Mouse (Mus musculus) liver, adult 2 months (tissue): ENCODE measurements at regions not wholly inside any gene's neighbourhood (a gene's known extent, or its start where the extent isn't known, plus 50 kb on each side); places are given as distances from the start of the nearest gene placed in this dataset.
A peak's percentile ranks its signal among the peaks of the same experiment; 100 is the strongest.

ENCODE experiments used
- DNase-seq: peaks from one replicate; pipeline ENCODE4 v3.0.0-alpha.2; 2011; ENCODE audit warnings: low read depth, low spot score; ENCODE audit errors: extremely low read depth
- H3K27ac ChIP-seq: fragments of 200-500 bp; replicated peaks from 2 replicates; pipeline ENCODE4 v1.5.1; 2012; ENCODE audit warnings: low read depth, mild to moderate bottlenecking, control low read depth, inconsistent platforms, low read length; ENCODE audit not compliant: insufficient read depth
- H3K27me3 ChIP-seq: fragments of 200-500 bp; 2 replicates; pipeline ENCODE4 v1.6.1; 2012; ENCODE audit warnings: mild to moderate bottlenecking, moderate library complexity, low read length, inconsistent platforms; ENCODE audit not compliant: control insufficient read depth, insufficient read depth
- H3K36me3 ChIP-seq: fragments of 200-500 bp; 2 replicates; pipeline ENCODE4 v1.6.1; 2012; ENCODE audit warnings: low read length, inconsistent platforms; ENCODE audit not compliant: control insufficient read depth, insufficient read depth
- H3K4me1 ChIP-seq: fragments of 200-500 bp; 2 replicates; pipeline ENCODE4 v1.6.1; 2011; ENCODE audit warnings: low read length; ENCODE audit not compliant: control insufficient read depth, insufficient read depth
- H3K4me3 ChIP-seq: fragments of 200-500 bp; 2 replicates; pipeline ENCODE4 v1.5.1; 2011; ENCODE audit warnings: low read depth, mild to moderate bottlenecking, control low read depth, low read length, moderate library complexity; ENCODE audit not compliant: insufficient read depth
- H3K79me2 ChIP-seq: fragments of 200-500 bp; 2 replicates; pipeline ENCODE4 v1.6.1; 2012; ENCODE audit warnings: inconsistent platforms, mild to moderate bottlenecking, low read length, moderate library complexity; ENCODE audit not compliant: control insufficient read depth, insufficient read depth
- H3K9ac ChIP-seq: fragments of 200-500 bp; 2 replicates; pipeline ENCODE4 v1.6.1; 2012; ENCODE audit warnings: low read depth, mild to moderate bottlenecking, control low read depth, inconsistent platforms, low read length
- CTCF ChIP-seq: fragments of 200-500 bp; IDR thresholded peaks from 2 replicates; pipeline ENCODE4 v1.5.1; 2011; ENCODE audit warnings: low read depth, low read length, control low read depth
- POLR2A ChIP-seq: fragments of 200-500 bp; IDR thresholded peaks from 2 replicates; pipeline ENCODE4 v1.6.1; 2011; ENCODE audit warnings: low read length, control low read depth; ENCODE audit not compliant: insufficient read depth; ENCODE audit errors: extremely low read depth
- WGBS: fragments of 180-500 bp; shearing (Covaris S2); methylation state at CpG from one replicate; pipeline ENCODE4 v1.1.7; 2018; 5-methylcytosine and 5-hydroxymethylcytosine counted together

GRCm38 (mm10) chr4:56134350-56134749 is 602.1 kb upstream of the Klf4 start:
- WGBS, result 83% methylated on average over 5 of the region's 5 CpGs
- no peak overlapping the region for H3K4me3 ChIP-seq
- H3K27ac ChIP-seq, result no peak overlapping the region
- 0 out of 2 replicates have a peak, but pooled peaks cover under 1% of the 10 kb centered on the region for H3K27me3 ChIP-seq
- no peaks in the 10 kb centered on the region for H3K79me2 ChIP-seq
- no peaks in the 10 kb centered on the region for H3K4me1 ChIP-seq
- TF ChIP-seq CTCF (no peak), POLR2A (no peak)
- DNase-seq, result no peak
- H3K9ac ChIP-seq, result no peak overlapping the region
- H3K36me3 ChIP-seq, result no peaks in the 10 kb centered on the region

GRCm38 (mm10) chr4:56127730-56128482 is 595.6 kb upstream of the Klf4 start:
- DNase-seq, result no peak
- Histone ChIP-seq H3K9ac (no peak overlapping the region), H3K4me1 (no peaks in the 10 kb centered on the region), H3K4me3 (no peak overlapping the region), H3K36me3 (no peaks in the 10 kb centered on the region), H3K27ac (no peak overlapping the region), H3K27me3 (no peaks in the 10 kb centered on the region; the same call in 1 of the 2 replicates), H3K79me2 (no peaks in the 10 kb centered on the region)
- TF ChIP-seq POLR2A (no peak), CTCF (no peak)
- WGBS, result 77% methylated on average over 8 of the region's 8 CpGs

GRCm38 (mm10) chr4:56124515-56124914 is 592.2 kb upstream of the Klf4 start:
- no peaks in the 10 kb centered on the region; the same call in 1 of the 2 replicates for H3K27me3 ChIP-seq
- H3K9ac ChIP-seq, result no peak overlapping the region
- no peaks in the 10 kb centered on the region for H3K4me1 ChIP-seq
- no peak for TF ChIP-seq CTCF
- no peak for TF ChIP-seq POLR2A
- no peak overlapping the region for H3K27ac ChIP-seq
- no peaks in the 10 kb centered on the region for H3K36me3 ChIP-seq
- H3K4me3 ChIP-seq, result no peak overlapping the region
- no peaks in the 10 kb centered on the region for H3K79me2 ChIP-seq
- DNase-seq, result no peak

- H3K4me1 ChIP-seq, result no peaks in the 10 kb centered on the region
- H3K9ac ChIP-seq, result no peak overlapping the region
- H3K36me3 ChIP-seq, result no peaks in the 10 kb centered on the region
- TF ChIP-seq POLR2A (no peak), CTCF (no peak)
- no peak for DNase-seq
- no peak overlapping the region for H3K27ac ChIP-seq
- WGBS, result 93% methylated on average over 5 of the region's 5 CpGs
- H3K79me2 ChIP-seq, result no peaks in the 10 kb centered on the region
- no peaks in the 10 kb centered on the region; the same call in 1 of the 2 replicates for H3K27me3 ChIP-seq
- H3K4me3 ChIP-seq, result no peak overlapping the region
Observed at GRCm38 (mm10) chr4:56122198-56122597, 589.9 kb upstream of the Klf4 start.

- Histone ChIP-seq H3K79me2 (no peaks in the 10 kb centered on the region), H3K27ac (no peak overlapping the region), H3K9ac (no peak overlapping the region), H3K27me3 (no peaks in the 10 kb centered on the region; the same call in 1 of the 2 replicates), H3K4me1 (no peaks in the 10 kb centered on the region), H3K36me3 (no peaks in the 10 kb centered on the region), H3K4me3 (no peak overlapping the region)
- 80% methylated on average over 5 of the region's 5 CpGs for WGBS
- TF ChIP-seq CTCF, result no peak
- TF ChIP-seq POLR2A, result no peak
- DNase-seq, result peak; percentile 14
Observed at GRCm38 (mm10) chr4:56121664-56122063, 589.4 kb upstream of the Klf4 start.

GRCm38 (mm10) chr4:56120357-56120756 is 588.1 kb upstream of the Klf4 start:
- DNase-seq, result no peak
- Histone ChIP-seq H3K9ac (no peak overlapping the region), H3K36me3 (no peaks in the 10 kb centered on the region), H3K4me1 (no peaks in the 10 kb centered on the region), H3K27ac (no peak overlapping the region), H3K4me3 (no peak overlapping the region), H3K27me3 (no peaks in the 10 kb centered on the region), H3K79me2 (no peaks in the 10 kb centered on the region)
- no peak for TF ChIP-seq CTCF
- TF ChIP-seq POLR2A, result no peak
- 82% methylated on average over 11 of the region's 11 CpGs for WGBS
